Mouse (Mus musculus): ENCODE data around the gene Adck1.

GRCm38 (mm10) chr12:88457021-88457420 lies 96.7 kb downstream of the Adck1 start:
- no peak for TF ChIP-seq CTCF (IDR thresholded peaks at IDR 0.05; ENCODE audit: borderline replicate concordance, insufficient read depth, low read length)
- no peak for TF ChIP-seq POLR2A (IDR thresholded peaks at IDR 0.05; ENCODE audit: low read depth, low read length)

All from embryonic fibroblast, embryonic 13.5 days (primary cell).